Mouse (Mus musculus) cerebellum, adult (tissue): ENCODE data around the gene Prox2.

Experiments
- ATAC-seq: cut with Nextera tagmentation; 2 replicates; pipeline ENCODE4 v1.9.2; 2017; ENCODE audit warnings: mild to moderate bottlenecking, moderate library complexity, mixed read lengths; ENCODE audit not compliant: insufficient number of reproducible peaks, low FRiP score, low TSS enrichment

The Prox2 gene

DNA sequence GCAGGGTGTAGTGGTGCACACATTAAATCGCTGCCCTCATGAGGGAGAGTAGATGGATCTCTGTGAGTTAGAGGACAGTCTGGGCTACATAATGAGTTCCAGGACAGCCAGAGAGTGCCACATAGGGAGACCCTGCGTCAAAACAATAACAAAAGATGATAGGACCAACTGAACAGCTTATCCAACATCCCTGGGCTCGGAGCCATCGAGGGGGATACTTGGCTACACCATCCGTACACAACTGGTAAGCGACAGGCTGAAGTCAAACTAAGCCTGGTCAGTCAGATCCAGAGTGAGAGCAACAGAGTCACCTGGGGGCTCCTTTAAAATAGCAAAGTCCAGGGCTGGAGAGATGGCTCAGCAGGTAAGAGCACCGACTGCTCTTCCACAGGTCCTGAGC lies 14.7 kb downstream of the Prox2 start:
- no peak for ATAC-seq

- ATAC-seq = no peak
Observed at GRCm38 (mm10) chr12:85095146-85095545, 15.4 kb downstream of the Prox2 start.

- no peak for ATAC-seq
Observed at GRCm38 (mm10) chr12:85094706-85095105, 15.9 kb downstream of the Prox2 start.

DNA sequence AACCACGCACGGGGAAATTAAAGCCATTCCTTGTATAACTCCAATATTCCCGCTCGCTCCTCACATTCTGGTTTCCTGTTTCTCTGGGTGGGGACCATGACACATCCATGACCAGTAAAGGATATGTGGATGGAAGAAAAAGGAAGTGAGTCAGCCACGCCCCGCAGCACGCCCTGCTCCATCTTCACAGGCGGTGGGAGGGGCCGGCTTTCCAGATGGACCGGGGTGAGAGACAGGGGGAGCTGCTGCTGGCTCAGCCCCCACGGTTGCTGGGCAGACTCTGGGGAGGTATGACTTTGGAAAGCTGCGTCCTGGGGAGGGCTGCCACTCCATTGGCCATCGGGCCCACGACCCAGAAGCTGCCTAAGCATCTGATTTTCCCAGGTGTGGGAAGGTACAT lies 16.5 kb downstream of the Prox2 start:
- no peak for ATAC-seq

GRCm38 (mm10) chr12:85092214-85092613 lies 18.3 kb downstream of the Prox2 start:
- ATAC-seq = no peak

DNA sequence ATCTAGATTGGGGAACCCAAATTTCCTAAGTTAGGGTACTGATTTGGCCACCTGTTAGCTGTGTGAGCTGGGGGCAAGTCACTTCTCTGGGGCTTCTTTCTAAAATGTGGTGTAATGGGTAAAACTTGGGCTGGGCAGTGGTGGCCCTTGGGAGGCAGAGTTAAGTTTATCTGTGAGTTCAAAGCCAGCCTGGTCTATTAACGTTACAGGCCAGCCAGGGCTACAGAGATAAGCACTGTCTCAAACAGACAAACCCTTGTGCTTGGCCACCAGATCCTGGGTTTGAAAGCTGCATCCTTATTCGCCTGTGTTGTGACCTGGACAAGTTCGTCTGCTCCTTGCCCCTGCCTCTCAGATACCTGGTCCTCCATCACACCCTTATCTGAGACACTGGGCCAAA lies 19.4 kb downstream of the Prox2 start:
- ATAC-seq = no peak

GRCm38 (mm10) chr12:85087845-85088244 lies 22.7 kb downstream of the Prox2 start:
- ATAC-seq = no peak

DNA sequence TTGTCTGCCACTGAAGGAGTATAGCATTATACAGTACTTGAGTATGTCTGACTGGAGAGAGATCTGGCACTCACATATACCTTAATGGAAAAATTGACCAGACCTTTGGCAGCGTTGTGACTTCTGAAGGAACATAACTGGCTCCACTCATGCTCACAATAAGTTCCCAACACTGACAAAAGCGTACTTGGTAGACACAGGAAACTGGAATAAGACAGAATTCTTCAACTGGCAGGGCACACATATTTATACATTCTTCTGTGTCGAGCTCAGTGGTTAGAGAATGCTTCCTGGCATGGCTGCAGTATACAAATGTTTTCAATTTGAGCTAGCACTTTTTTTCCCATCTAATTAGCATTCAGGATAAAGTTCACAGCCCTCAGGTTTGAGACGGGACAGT lies 25.6 kb downstream of the Prox2 start:
- no peak for ATAC-seq

DNA sequence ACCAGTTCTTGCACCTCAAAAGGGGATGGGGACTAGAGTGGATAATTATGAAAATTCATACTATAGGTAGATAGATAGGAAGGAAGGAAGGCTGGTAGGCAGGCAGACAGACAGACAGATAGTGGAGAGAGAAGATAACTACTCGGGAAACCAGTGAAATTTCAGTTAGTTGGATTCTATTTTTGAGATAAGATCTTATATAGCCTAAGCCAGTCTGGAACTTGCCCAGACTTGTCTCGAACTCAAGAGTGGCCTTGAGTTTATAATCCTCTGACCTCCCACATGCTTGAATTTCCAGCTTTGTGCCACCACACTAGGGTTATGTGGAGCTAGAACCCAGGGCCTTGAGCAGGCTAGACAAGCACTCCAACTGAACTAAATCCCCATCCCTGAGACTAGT lies 26.3 kb downstream of the Prox2 start:
- ATAC-seq = no peak

DNA sequence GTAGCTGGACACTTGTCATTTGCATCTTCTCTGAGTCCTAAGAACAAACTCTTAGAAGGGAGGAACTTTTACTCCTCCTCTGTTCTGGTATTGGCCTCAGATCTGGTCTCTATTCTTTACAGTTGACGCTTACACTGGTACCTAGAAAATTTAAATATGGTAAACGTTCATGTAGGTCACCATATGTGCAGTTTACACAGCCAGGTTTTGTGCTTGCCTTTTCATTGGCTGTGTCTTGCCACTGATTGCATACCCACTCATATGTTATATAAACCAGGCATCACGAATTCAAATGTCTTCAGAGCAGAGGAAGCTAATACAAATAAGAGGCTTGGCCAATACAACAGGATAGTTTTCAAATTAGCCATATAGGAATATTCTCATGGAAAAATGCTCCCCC lies 33.5 kb downstream of the Prox2 start:
- no peak for ATAC-seq

GRCm38 (mm10) chr12:85071043-85071442 lies 39.5 kb downstream of the Prox2 start:
- no peak for ATAC-seq

- ATAC-seq = no peak
Observed at GRCm38 (mm10) chr12:85051218-85051617, 59.3 kb downstream of the Prox2 start.
